Mouse (Mus musculus) heart, adult 8-10 months (tissue): ENCODE measurements around the gene Plekhd1. TPM values are rescaled to one million over a fixed set of nuclear protein-coding genes. Genes with fewer than 3 reads are reported as not detected.

Experiments
- DNase-seq: peaks from one replicate; pipeline ENCODE4 v3.0.0; 2022; ENCODE audit warnings: low spot score
- total RNA-seq, 4 experiments: library from RNA; stranded (reverse); gene quantifications; 2 replicates each; pipeline ENCODE4 v1.2.4; 2022

Plekhd1 gene
- total RNA-seq, 4 experiments from 2014 or later = 0.09 to 0.20 TPM; not detected in 2

DNA sequence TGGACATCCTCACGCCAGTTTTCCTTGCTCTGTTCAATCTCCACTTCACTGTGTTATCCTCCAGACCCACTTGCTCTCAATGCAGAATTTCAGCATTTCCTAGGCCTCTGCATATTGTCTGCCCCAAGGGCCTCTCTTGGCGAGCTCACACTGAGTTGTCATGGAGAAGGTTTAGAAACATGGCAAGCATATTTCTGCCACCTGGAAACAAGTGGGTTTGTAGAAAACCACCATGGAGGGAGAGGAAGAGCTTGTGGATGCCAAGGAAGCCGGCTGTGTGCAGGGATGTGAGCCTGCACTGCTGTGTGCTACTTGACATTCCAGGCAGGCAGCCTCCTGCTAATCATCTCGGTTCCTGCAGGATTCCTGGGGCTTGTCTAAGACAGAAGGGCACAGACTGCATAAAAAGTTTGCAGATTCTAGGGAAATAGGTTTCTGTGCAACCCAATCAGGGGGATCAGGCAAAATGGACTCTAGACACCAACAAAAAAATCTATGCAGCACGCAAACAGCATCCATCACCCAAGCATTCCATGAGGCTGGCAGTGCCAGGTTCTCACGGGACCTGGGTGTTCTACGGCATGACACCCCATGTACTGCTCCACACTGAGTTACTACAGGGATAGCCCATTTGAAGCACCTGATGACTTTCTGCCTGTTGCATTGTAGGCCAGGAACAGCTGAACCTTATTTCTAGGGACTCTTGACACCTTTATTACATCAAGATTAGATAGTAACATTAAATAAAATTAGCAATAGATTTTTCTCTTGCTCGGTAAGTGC lies 53.8 kb downstream of the Plekhd1 start:
- DNase-seq = no peak

DNA sequence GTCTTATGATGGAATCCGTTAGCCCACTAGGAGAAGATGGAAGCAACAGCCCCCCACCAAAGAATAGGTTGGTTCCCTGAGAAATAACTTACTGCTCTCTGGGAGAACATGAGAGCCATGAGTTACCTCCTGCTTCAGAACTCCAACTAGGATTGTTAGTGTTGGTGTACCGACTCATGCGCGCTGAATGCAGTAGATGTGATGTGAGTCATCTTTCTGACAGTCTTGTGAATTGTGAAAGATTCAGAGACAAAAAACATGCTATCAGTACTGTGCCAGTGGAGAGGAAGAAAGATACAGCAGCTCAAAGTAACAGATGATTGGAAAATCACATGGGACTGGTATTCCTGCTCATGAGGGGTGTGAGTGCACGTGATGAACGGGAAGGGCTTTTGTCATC lies 59.2 kb downstream of the Plekhd1 start:
- no peak for DNase-seq

GRCm38 (mm10) chr12:80757751-80758558 lies 65.6 kb downstream of the Plekhd1 start:
- DNase-seq = no peak

GRCm38 (mm10) chr12:80758559-80759386 lies 66.4 kb downstream of the Plekhd1 start:
- no peak for DNase-seq

DNA sequence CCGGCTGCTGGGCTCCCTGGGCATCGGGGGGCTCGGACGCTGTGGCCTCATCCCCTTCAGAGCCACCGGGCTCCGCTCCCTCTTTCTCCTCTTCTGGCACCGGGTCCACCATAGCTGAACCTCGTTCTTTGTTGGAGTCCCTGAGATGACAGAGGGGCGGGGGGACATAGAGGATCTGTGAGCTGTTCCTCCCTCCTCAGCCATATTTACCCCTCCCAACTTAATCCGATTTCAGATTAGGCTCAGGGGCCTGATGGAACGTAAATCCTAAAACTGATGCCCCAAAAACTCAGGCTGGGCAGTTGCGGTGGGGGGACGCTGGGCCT lies 67.0 kb downstream of the Plekhd1 start:
- no peak for DNase-seq

DNA sequence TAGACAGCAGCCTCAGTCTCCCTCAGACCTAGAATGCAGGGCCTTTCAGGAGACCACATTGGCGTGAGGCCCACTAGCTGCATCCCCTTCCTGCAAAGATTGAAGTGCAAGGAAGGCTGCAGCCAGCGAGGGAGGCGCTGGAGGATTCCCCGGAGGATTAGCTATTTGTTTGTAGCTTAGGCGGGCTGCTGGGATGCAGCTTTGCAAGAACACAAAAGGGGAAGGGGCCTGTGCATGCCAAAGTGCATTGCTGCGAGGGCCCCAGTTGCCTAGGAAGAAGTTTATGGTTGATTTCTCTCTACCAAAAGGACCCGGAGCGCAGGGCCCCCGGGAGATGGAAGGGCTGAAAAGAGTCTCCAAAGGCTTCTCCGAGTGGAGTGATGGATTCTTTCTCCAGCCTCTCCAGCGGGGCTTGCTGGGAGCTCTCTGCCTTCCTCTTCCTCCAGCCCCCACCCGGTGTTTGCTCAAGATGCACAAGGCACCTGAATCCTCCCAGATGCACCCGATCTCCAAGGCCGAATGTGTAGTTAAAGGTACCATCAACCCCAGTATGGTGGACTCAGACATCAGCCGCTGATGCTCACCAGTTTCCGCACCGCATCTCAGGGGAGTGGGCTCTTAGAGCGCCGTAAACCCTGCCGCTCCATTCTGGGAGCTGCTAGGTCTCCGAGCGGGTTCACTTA lies 67.5 kb downstream of the Plekhd1 start:
- no peak for DNase-seq

DNA sequence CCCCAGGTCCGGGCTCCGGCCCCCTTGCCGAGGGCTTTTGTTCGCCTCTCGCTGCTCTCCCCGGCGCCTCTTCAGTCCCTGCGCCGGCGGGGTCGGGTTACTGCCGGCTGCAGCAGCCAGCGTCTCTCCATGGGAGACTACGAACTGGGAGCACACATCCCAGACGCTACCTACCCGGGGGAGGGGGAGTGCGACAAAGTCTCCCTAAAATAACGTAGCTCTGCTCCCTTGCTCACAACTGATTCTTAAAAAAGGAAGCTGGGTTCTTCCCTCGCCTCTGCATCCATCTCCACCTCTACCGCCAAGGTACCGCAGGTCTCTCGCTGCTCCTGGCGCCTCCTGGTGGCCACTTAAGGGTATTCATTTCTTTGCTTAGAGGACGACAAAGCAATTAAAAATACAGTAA lies 68.0 kb downstream of the Plekhd1 start, which contains the start of gene Ccdc177:
Gene Ccdc177, minus strand, starts transcription at position 292 of the 406 bp plus-strand sequence.
- DNase-seq = peak; percentile 47

DNA sequence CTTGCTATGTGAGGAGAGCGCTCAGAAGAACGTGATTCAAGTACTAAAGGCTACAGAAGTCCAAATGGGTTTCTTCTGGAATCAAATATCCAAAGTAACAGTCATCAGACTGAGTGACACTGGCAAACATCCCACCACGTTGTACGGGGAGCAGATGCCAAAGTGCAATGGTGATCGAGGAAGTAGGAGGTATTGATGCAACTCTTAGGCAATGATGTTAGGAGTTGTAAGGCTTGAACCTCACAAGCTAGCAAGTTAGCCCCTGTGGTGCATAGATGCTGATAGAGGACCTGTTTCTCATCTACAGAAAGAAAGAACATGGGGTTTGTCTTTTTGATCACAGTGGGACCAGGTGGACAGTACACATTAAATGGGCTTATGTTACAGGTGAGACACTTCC lies 70.6 kb downstream of the Plekhd1 start:
- no peak for DNase-seq

- DNase-seq = no peak
Measured at GRCm38 (mm10) chr12:80764116-80764515, 71.7 kb downstream of the Plekhd1 start.

- DNase-seq = peak; percentile 62
Measured at GRCm38 (mm10) chr12:80769697-80770096, 77.3 kb downstream of the Plekhd1 start.

Other genes starting within 250 kb of the Plekhd1 start
- 10 to 100 TPM; 11.4 to 19.1 (median 15.9) TPM for gene Exd2, start 229.5 kb upstream of the Plekhd1 start, total RNA-seq
- gene Galnt16, start 174.3 kb upstream of the Plekhd1 start, total RNA-seq = 1 to 10 TPM; 1.2 to 2.3 (median 1.8) TPM
- 10 to 100 TPM; 13.7 to 17.9 (median 14.7) TPM for gene Slc39a9, start 48.7 kb upstream of the Plekhd1 start, total RNA-seq
- 10 to 100 TPM; 16.3 to 23.0 (median 21.1) TPM for gene Erh, start 48.2 kb upstream of the Plekhd1 start, total RNA-seq
- gene Ccdc177, start 68.1 kb downstream of the Plekhd1 start, total RNA-seq = under 1 TPM in 1 of 4 experiments, not detected in 3; 0.08 TPM
- 10 to 100 TPM; 70.6 to 75.8 (median 73.7) TPM for gene Susd6, start 97.9 kb downstream of the Plekhd1 start, total RNA-seq